In the genomic region with DNA sequence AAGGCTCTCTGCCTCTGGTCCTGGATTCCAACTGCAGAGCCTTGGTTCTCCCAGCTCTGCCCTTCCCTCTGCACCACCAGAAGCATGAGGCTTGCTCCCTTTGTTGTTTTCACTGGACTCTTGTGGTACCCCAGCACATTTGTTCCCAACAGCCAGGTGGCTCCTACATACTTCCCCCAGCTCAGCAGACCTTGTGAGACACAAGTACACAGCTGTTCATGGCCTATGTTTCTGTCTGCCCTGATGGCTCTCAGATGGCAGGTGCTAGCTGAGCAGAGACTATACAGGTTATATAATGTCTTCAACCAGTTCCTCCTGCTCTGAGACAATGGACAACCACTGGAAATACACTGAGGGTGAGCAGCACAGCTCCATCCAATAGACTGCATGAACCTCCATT, we compare ENCODE assay signal across 23 mouse cellular contexts. TPM values are rescaled to one million over a fixed set of nuclear protein-coding genes. Genes with fewer than 3 reads are reported as not detected.
"Had no signal": no experiment of that assay in that cellular context is flagged by ENCODE, and none has a peak within 500 bp of the region (broad histone marks: within the 10 kb centered on the region; RNA-seq: fewer than 3 reads in every experiment).

No protein-coding gene starts in this region.

- H3K4me3 ChIP-seq: left cerebral cortex, adult 2 months; limb, embryonic 10.5 days; limb, embryonic 12.5 days; limb, embryonic 13.5 days; limb, embryonic 15.5 days; liver, embryonic 12.5 days; liver, embryonic 13.5 days; liver, embryonic 15.5 days; lung, embryonic 15.5 days; megakaryocyte, embryonic 14.5 days; midbrain, embryonic 10.5 days; midbrain, embryonic 12.5 days; midbrain, embryonic 13.5 days; midbrain, embryonic 15.5 days; neural tube, embryonic 12.5 days had no signal

- H3K36me3 ChIP-seq: limb, embryonic 10.5 days; limb, embryonic 12.5 days; limb, embryonic 13.5 days; limb, embryonic 15.5 days; liver, embryonic 12.5 days; liver, embryonic 13.5 days; liver, embryonic 15.5 days; lung, embryonic 15.5 days; midbrain, embryonic 10.5 days; midbrain, embryonic 12.5 days; midbrain, embryonic 13.5 days; midbrain, embryonic 15.5 days; neural tube, embryonic 12.5 days had no signal

- ATAC-seq: liver, embryonic 12.5 days; liver, postnatal 0 days; lung, postnatal 0 days; midbrain, embryonic 13.5 days; midbrain, embryonic 15.5 days; midbrain, embryonic 16.5 days had no signal

- H3K4me2 ChIP-seq: limb, embryonic 12.5 days; limb, embryonic 13.5 days; limb, embryonic 15.5 days; liver, embryonic 11.5 days; liver, embryonic 12.5 days; liver, embryonic 13.5 days; liver, embryonic 15.5 days; lung, embryonic 14.5 days; lung, embryonic 15.5 days; midbrain, embryonic 11.5 days; midbrain, embryonic 12.5 days; midbrain, embryonic 13.5 days; midbrain, embryonic 15.5 days; neural tube, embryonic 12.5 days had no signal

- H3K27me3 ChIP-seq: limb, embryonic 12.5 days; limb, embryonic 13.5 days; limb, embryonic 15.5 days; liver, embryonic 13.5 days; lung, embryonic 15.5 days; midbrain, embryonic 12.5 days; midbrain, embryonic 13.5 days; midbrain, embryonic 15.5 days; neural tube, embryonic 12.5 days had no signal

RNA-seq across cellular contexts. Expression of gene Galnt9, which starts 43.3 kb away (rescaled TPM):
- total RNA-seq: liver, adult 2 months had no signal
- polyA plus RNA-seq: limb, embryonic 10.5 days; limb, embryonic 11.5 days; liver, embryonic 12.5 days; liver, embryonic 13.5 days; lung, embryonic 14.5 days had no signal
